Mouse (Mus musculus) spleen, postnatal 36 days (tissue): ENCODE results near the gene 1700016D06Rik.

ENCODE experiments used
- DNase-seq, 2 experiments: peaks; one replicate each; pipeline ENCODE4 v3.0.0; 2022; ENCODE audit warnings: low spot score in 2 of 2, mixed read lengths in 1 of 2

The 1700016D06Rik gene

DNA sequence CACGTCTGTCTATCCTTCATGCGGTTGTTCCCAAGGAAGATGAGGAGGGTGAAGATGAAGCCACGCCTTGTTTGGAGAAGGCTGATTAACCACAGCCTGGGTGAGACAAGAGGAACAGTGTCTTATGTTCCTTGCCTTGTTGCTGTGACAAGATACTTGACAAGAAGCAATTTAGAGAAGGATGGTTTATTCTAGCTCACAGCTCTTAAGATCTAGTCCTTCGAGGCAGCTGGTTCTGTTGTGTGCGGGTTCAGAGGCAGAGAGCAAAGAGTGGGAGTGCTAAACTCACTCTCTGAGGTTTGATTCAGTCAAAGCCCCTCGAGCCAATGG lies at the start of gene 1700016D06Rik:
TSS of gene 1700016D06Rik (minus strand) at position 31 of the 330 bp plus-strand sequence.
- no peak for DNase-seq

GRCm38 (mm10) chr8:11749472-11749871 lies 48.6 kb upstream of the 1700016D06Rik start:
- no peak for DNase-seq

GRCm38 (mm10) chr8:11746850-11747600 lies 46.2 kb upstream of the 1700016D06Rik start:
- DNase-seq = no peak

DNA sequence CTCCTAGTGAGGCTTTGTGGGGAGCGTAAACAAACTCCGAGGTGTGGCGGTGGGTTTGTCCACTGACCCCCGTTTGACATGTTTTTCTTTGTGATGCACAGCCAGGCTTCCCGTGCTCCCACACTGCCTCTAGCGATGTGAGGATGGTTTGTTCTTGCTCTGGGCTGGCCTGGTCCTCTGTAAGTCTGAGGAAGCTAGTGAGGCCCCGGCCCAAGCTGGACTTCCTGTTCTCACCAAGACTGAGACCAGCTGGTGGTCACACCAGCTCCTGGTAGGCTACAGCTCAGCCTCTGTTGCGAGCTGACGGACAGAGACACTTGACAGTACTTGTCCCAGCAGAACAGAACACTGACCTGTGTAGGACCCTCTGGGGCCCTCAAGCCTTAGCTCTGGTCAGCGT lies 42.7 kb upstream of the 1700016D06Rik start:
- DNase-seq = no peak

DNA sequence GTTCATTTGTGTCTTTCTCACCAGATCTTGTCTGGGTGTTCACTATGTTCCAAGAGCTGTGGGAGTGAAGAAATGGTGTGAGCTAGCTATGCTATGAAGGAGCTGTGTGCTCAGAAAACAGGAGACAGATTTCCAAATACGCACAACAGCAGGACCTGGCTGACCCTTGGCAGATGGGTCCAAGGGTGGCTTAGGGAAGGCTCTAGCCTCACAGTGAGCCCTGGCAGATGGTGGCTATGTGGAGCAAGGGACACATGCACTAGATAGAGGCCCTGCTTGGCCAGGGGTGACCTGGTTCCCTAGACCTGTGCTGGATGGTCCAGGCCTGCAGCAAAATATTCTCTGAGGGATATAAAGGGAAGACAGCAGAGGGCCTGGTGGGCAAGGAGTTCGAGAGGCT lies 40.0 kb upstream of the 1700016D06Rik start:
- DNase-seq = no peak

GRCm38 (mm10) chr8:11739082-11739481 lies 38.2 kb upstream of the 1700016D06Rik start:
- no peak for DNase-seq

GRCm38 (mm10) chr8:11737096-11737495 lies 36.2 kb upstream of the 1700016D06Rik start:
- no peak for DNase-seq

- DNase-seq = no peak
These were observed 34.9 kb upstream of the 1700016D06Rik start for GRCm38 (mm10) chr8:11735672-11736235.

DNA sequence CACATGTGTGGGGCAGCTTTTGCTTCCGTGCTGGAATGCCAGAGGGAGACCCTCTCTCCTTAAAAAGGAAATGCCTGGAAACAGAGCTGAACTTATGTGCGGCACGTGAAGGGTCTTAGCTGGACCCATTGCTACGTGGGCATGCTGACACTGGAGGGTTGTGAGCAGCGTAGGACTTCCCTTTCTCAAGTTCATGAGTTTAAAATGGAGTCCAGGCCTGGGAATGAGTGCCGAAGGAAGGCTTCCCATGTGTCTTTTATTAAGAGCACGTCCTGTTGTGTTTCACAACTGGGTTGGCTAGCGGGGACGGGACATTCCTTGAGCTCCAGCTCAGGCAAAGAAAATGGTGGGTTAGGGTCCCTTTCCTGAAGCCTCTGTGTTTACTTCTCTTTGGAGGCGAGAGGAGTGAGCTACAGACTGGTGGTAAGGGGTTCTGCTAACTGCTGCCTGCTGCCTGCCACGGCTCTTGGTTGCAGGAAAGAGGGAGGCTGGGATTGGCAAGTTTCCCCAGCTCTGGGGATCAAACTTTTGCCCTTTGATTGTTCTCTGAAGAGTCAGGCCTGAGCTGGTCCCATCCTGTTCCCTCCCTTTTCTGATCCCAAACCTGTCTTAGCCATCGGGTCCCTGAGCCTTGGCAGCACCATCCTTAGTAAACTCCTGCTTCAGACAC lies 29.5 kb upstream of the 1700016D06Rik start:
- no peak for DNase-seq

GRCm38 (mm10) chr8:11728482-11729295 lies 27.8 kb upstream of the 1700016D06Rik start:
- no peak for DNase-seq

DNA sequence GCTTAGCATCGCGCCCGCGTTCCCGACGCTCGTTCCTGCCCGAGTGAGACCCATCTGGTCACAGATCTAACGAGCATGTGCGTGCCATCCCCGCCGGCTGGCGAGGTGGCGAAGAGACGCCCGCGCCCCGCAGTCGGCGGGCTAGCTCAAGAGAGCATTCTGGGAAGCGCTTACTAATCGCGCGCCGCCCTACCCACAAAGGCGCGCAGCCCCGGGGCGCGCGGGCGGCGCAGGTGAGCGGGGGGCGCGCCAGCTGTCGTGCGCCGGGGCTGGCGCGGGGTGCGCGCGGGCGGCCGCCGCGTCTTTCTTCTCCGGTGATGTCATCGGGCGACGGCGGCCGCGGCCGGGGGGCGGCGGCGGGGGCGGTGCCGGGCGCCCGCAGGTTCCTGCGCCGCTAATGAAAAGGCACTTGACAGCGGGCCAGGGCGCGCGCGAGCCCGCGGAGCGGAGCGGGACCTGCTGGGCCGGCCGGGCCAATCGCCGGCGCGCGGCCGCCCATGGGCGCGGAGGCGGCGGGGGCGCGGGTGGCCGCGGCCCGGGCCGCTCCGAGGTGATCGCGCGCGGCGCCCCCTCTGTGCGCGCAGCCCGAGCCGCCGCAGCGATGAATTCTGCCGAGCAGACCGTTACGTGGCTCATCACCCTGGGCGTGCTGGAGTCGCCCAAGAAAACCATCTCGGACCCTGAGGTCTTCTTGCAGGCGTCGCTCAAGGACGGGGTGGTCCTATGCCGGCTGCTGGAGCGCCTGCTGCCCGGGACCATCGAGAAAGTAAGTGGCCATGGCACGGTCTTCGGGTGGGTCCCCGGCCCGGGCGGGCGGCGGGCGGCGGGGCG lies 27.0 kb upstream of the 1700016D06Rik start, which contains the start of gene Arhgef7:
TSS of gene Arhgef7 (plus strand) at position 71 of the 831 bp plus-strand sequence.
- DNase-seq = no peak

DNA sequence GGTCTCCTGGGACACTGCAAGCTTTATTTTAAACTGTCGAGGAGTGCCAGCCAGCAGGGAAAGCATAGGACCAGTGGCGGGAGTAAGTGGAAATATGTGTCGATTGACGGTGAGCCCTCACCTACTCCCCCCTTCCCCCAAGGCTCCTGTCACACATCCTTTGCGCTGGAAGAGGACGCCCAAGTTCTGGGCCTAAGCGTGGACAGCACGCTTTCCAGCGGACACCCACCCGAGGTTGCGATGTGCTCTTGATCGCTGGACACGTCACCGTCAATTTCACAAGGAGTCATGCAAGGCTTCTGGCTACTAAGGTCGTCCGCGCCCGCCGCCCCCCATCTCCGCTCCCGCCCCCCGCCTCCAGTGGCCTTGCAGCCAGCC lies 26.4 kb upstream of the 1700016D06Rik start:
- DNase-seq = no peak

DNA sequence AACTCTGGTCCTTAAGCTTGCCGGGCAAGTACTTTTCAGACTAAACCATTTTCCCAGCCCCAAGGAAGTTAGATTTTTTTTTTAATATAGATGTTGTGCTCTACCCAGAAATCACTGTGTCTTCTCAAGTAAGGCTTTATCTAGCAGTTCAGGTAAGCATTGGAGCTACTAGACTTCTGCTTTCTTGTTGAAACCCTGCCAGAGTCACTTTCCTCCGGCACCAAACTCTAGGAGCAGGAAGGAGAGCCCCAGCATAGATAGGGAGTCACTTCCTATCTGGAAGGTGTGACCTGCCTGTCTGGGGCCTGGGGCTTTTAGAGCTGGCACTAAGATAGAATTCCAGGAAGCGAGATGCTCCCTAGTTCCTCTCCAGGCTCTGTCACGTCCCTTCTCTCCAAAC lies 16.3 kb upstream of the 1700016D06Rik start:
- no peak for DNase-seq

- DNase-seq = no peak
These were observed 11.4 kb upstream of the 1700016D06Rik start for GRCm38 (mm10) chr8:11712244-11712643.

GRCm38 (mm10) chr8:11710415-11710814 lies 9.6 kb upstream of the 1700016D06Rik start:
- DNase-seq = no peak

GRCm38 (mm10) chr8:11709542-11709941 lies 8.7 kb upstream of the 1700016D06Rik start:
- DNase-seq = no peak

GRCm38 (mm10) chr8:11708815-11709214 lies 8.0 kb upstream of the 1700016D06Rik start:
- no peak for DNase-seq

DNA sequence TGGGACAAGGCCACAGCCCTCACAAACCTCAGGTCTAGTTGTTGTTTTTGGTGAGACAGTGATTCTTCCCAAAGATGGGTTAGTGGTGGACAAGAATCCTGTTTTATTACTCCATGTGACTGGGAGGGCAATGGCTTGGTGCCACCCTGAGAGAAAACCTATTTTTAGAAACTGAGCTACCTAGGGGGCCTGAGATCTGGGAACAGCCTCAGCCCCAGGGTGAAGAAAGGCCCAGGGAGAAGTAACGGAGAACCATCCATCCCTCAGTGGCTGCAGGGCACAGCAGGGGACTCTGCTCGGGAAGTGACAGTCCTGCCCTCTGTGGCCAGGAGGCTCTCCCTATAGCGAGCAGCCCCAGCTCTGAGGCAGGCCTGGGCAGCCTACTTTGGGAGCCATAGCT lies 6.8 kb upstream of the 1700016D06Rik start:
- no peak for DNase-seq

DNA sequence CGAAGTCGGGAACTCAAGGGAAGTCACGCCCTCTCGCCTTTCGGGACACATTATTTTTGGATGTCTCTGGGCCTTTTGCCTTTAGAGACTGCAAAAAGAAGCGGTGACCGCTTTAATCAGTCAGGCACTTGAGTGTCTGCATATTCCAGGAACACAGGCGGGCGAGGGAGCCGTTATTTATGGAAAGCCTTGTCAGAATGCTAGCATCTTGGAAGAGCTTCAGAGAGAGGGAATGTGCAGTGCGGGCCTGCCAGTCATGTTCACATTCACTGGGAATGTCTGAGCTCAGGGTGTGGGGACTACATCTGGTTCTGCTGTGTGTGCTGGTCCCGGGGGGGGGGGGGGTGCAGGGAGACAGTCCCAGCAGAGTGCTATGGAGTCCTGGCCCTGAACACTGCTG lies 5.0 kb upstream of the 1700016D06Rik start:
- no peak for DNase-seq

DNA sequence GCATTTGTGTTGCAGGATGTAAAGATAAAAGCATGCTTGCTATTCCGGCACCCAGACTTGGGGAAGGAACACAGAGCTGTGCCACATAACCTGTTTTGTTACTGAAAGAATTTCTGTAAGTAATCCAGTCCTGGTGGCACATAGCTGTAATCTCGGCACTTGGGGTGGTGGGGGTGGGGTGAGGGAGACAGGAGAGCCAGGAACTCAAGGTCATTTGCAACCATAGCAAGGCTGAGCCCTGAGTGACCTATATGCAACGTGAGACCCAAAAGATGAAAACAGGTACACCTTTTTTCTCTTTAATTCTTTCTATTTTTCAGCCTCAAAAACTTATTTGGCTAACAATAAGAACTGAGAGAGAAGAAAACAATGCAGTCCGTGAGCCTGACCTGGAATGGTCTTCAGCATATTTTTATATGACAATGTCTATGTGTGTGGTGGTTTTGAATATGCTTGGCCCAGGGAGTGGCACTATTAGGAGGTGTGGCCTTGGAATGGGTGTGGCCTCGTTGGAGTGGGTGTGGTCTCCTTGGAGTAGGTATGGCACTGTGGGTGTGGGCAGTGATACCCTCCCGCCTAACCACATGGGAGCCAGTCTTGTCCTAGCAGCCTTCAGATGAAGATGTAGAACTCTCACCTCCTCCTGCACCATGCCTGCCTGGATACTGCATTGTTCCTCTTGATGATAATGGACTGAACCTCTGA lies 4.0 kb upstream of the 1700016D06Rik start:
- no peak for DNase-seq

DNA sequence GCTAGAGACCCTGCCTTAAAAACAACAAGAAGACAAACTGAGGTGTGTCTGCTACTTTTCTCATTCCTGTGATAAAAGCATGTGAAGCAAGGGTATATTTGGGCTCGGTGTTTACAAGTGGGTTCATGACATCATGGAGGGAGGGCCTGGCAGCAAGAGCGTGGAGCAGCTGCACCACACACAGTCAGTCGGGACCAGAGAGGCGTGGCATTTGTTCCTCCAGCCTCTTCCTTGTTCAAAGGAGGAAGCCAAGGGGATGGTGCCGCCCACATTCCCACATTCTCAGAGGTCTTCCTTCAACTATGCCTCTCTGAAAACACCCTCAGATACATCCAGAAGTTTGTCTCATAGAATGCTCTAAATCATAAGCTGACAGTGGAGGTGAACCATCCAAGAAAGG lies 2.9 kb upstream of the 1700016D06Rik start:
- DNase-seq = no peak
